Mouse (Mus musculus) limb, embryonic 12.5 days (tissue): ENCODE measurements at regions not wholly inside any gene's neighbourhood (a gene's known extent, or its start where the extent isn't known, plus 50 kb on each side); places are given as distances from the start of the nearest gene placed in this dataset. TPM values are rescaled to one million over a fixed set of nuclear protein-coding genes. Genes with fewer than 3 reads are reported as not detected.

Experiments
- ATAC-seq: fragments of 200-750 bp; cut with Nextera tagmentation; 2 replicates; pipeline ENCODE4 v1.8.0; 2017; ENCODE audit warnings: low read depth, moderate TSS enrichment; ENCODE audit not compliant: insufficient number of reproducible peaks, insufficient read depth, low FRiP score, low TSS enrichment
- H3K27ac ChIP-seq: fragments of 300-500 bp; sonication (generic); 2 replicates; pipeline ENCODE4 v1.5.1; 2016; ENCODE audit warnings: mild to moderate bottlenecking, moderate library complexity
- H3K27me3 ChIP-seq: fragments of 300-500 bp; sonication (generic); 2 replicates; pipeline ENCODE4 v1.6.1; 2016; ENCODE audit warnings: mild to moderate bottlenecking, moderate library complexity
- H3K36me3 ChIP-seq: fragments of 300-500 bp; sonication (generic); 2 replicates; pipeline ENCODE4 v1.6.1; 2016; ENCODE audit warnings: mild to moderate bottlenecking, moderate library complexity
- H3K4me1 ChIP-seq: fragments of 300-500 bp; sonication (generic); replicated peaks from 2 replicates; pipeline ENCODE4 v1.6.1; 2016
- H3K4me2 ChIP-seq: fragments of 300-500 bp; sonication (generic); 2 replicates; pipeline ENCODE4 v1.6.1; 2016; ENCODE audit warnings: mild to moderate bottlenecking, moderate library complexity
- H3K4me3 ChIP-seq: fragments of 300-500 bp; sonication (generic); replicated peaks from 2 replicates; pipeline ENCODE4 v1.5.1; 2016; ENCODE audit warnings: mild to moderate bottlenecking
- H3K9ac ChIP-seq: fragments of 300-500 bp; sonication (generic); replicated peaks from 2 replicates; pipeline ENCODE4 v1.6.1; 2016; ENCODE audit warnings: mild to moderate bottlenecking, moderate library complexity
- H3K9me3 ChIP-seq: fragments of 300-500 bp; sonication (generic); 2 replicates; pipeline ENCODE4 v1.6.1; 2016; ENCODE audit warnings: mild to moderate bottlenecking, moderate library complexity
- WGBS: fragments of 180-500 bp; shearing (Covaris S2); methylation state at CpG from one replicate; pipeline ENCODE4 v1.1.7; 2016; 5-methylcytosine and 5-hydroxymethylcytosine counted together
- microRNA-seq: library from miRNA; unstranded; fragments of <30 nt; microRNA quantifications from one replicate; pipeline ENCODE4, GENCODE M21; 2017

- H3K4me3 ChIP-seq: no peak overlapping the region
- WGBS: 90% methylated on average over 1 of the region's 1 CpGs
- no peak for ATAC-seq
- H3K9me3 ChIP-seq: peaks cover 16% of the 10 kb centered on the region
- no peaks in the 10 kb centered on the region for H3K27me3 ChIP-seq
- H3K4me2 ChIP-seq: no peak overlapping the region
- H3K9ac ChIP-seq: no peak overlapping the region
- no peaks in the 10 kb centered on the region for H3K36me3 ChIP-seq
- H3K27ac ChIP-seq: no peak overlapping the region
- no peaks in the 10 kb centered on the region for H3K4me1 ChIP-seq
These were observed 90.4 kb upstream of the Slc39a10 start for GRCm38 (mm10) chr1:46983093-46983492.

- no peak overlapping the region for H3K9ac ChIP-seq
- ATAC-seq: no peak
- WGBS: 62% methylated on average over 3 of the region's 3 CpGs
- H3K36me3 ChIP-seq: no peaks in the 10 kb centered on the region
- no peak overlapping the region for H3K27ac ChIP-seq
- H3K9me3 ChIP-seq: no peaks in the 10 kb centered on the region
- H3K4me3 ChIP-seq: no peak overlapping the region
- H3K4me2 ChIP-seq: no peak overlapping the region
- no peaks in the 10 kb centered on the region for H3K27me3 ChIP-seq
- H3K4me1 ChIP-seq: no peaks in the 10 kb centered on the region
These were observed 77.8 kb upstream of the Slc39a10 start for GRCm38 (mm10) chr1:46970470-46970869.

- H3K36me3 ChIP-seq: no peaks in the 10 kb centered on the region
- WGBS: 76% methylated on average over 3 of the region's 3 CpGs
- ATAC-seq: no peak
These were observed 75.7 kb upstream of the Slc39a10 start for GRCm38 (mm10) chr1:46968361-46968760.

GRCm38 (mm10) chr1:46966917-46967266, 74.2 kb upstream of the Slc39a10 start:
- Histone ChIP-seq H3K27me3 (no peaks in the 10 kb centered on the region), H3K4me1 (no peaks in the 10 kb centered on the region), H3K4me2 (no peak overlapping the region), H3K36me3 (no peaks in the 10 kb centered on the region), H3K27ac (no peak overlapping the region), H3K9ac (no peak overlapping the region), H3K9me3 (no peaks in the 10 kb centered on the region), H3K4me3 (no peak overlapping the region)
- WGBS: 45% methylated on average over 3 of the region's 3 CpGs
- no peak for ATAC-seq

More at GRCm38 (mm10) chr1:46968361-46968760, 75.7 kb upstream of the Slc39a10 start:
- Histone ChIP-seq H3K9ac (no peak overlapping the region), H3K4me2 (no peak overlapping the region), H3K27ac (no peak overlapping the region), H3K4me3 (no peak overlapping the region), H3K4me1 (no peaks in the 10 kb centered on the region), H3K27me3 (no peaks in the 10 kb centered on the region), H3K9me3 (no peaks in the 10 kb centered on the region)

GRCm38 (mm10) chr1:46965996-46966916, 73.6 kb upstream of the Slc39a10 start:
- Histone ChIP-seq H3K9me3 (no peaks in the 10 kb centered on the region), H3K9ac (no peak overlapping the region), H3K36me3 (no peaks in the 10 kb centered on the region), H3K4me1 (no peaks in the 10 kb centered on the region), H3K27ac (no peak overlapping the region), H3K4me3 (no peak overlapping the region), H3K27me3 (no peaks in the 10 kb centered on the region), H3K4me2 (no peak overlapping the region)
- ATAC-seq: no peak
- WGBS: 32% methylated on average over 5 of the region's 5 CpGs

- 73% methylated on average over 5 of the region's 5 CpGs for WGBS
- Histone ChIP-seq H3K4me1 (no peaks in the 10 kb centered on the region), H3K9me3 (no peaks in the 10 kb centered on the region), H3K4me2 (no peak overlapping the region), H3K4me3 (no peak overlapping the region), H3K27ac (no peak overlapping the region), H3K27me3 (no peaks in the 10 kb centered on the region), H3K36me3 (no peaks in the 10 kb centered on the region), H3K9ac (no peak overlapping the region)
- no peak for ATAC-seq
These were observed 71.5 kb upstream of the Slc39a10 start for GRCm38 (mm10) chr1:46963973-46964727.

Small RNA genes lying in the stretch of these regions (microRNA-seq; reads per million reads assigned to microRNA genes)
- not detected for gene Mir6350
